Mouse (Mus musculus) MEL (cell line): ENCODE measurements at regions not wholly inside any gene's neighbourhood (a gene's known extent, or its start where the extent isn't known, plus 50 kb on each side); places are given as distances from the start of the nearest gene placed in this dataset.

Source experiments
- DNase-seq: peaks from one replicate; pipeline ENCODE4 v3.0.0; 2011; ENCODE audit warnings: low read depth, low spot score
- H3K27ac ChIP-seq: 2 replicates; pipeline ENCODE4 v1.5.1; 2012; ENCODE audit warnings: low read depth, mild to moderate bottlenecking, control low read depth, low read length, moderate library complexity; ENCODE audit not compliant: control insufficient read depth
- H3K27me3 ChIP-seq, 2 experiments: fragments of 150-350 bp in 1 of 2; sonication (generic) in 1 of 2; 2 replicates each; pipeline ENCODE4 v1.6.1; 2012; ENCODE audit warnings: low read length in 2 of 2, mild to moderate bottlenecking in 2 of 2, improper control_type of control experiment in 1 of 2, moderate library complexity in 1 of 2; ENCODE audit not compliant: insufficient read depth in 2 of 2, control insufficient read depth in 1 of 2
- H3K36me3 ChIP-seq, 2 experiments: 2 replicates each; pipeline ENCODE4 v1.6.1; 2012 to 2014; ENCODE audit warnings: low read length in 2 of 2, improper control_type of control experiment in 1 of 2, inconsistent platforms in 1 of 2, mild to moderate bottlenecking in 1 of 2; ENCODE audit not compliant: insufficient read depth in 2 of 2, control insufficient read depth in 1 of 2
- H3K4me1 ChIP-seq, 2 experiments: fragments of 150-350 bp in 1 of 2; sonication (generic) in 1 of 2; 2 replicates each; pipeline ENCODE4 v1.6.1; 2012; ENCODE audit warnings: low read length in 2 of 2, improper control_type of control experiment in 1 of 2, mild to moderate bottlenecking in 1 of 2; ENCODE audit not compliant: insufficient read depth in 2 of 2, control insufficient read depth in 1 of 2
- H3K4me3 ChIP-seq, 2 experiments: fragments of 150-350 bp in 1 of 2; sonication (generic) in 1 of 2; 2 replicates each; pipeline ENCODE4 v1.5.1; 2012; ENCODE audit warnings: low read depth in 2 of 2, low read length in 2 of 2, mild to moderate bottlenecking in 2 of 2, moderate library complexity in 2 of 2, control low read depth in 1 of 2, improper control_type of control experiment in 1 of 2; ENCODE audit not compliant: control insufficient read depth in 1 of 2, insufficient read depth in 1 of 2
- H3K79me2 ChIP-seq: 2 replicates; pipeline ENCODE4 v1.6.1; 2012; ENCODE audit warnings: mild to moderate bottlenecking, low read length, moderate library complexity; ENCODE audit not compliant: control insufficient read depth, poor library complexity, insufficient read depth
- H3K9ac ChIP-seq: 2 replicates; pipeline ENCODE4 v1.6.1; 2012; ENCODE audit warnings: low read depth, mild to moderate bottlenecking, control low read depth, low read length, moderate library complexity; ENCODE audit not compliant: control insufficient read depth, poor library complexity, severe bottlenecking
- H3K9me3 ChIP-seq: fragments of 150-350 bp; sonication (generic); replicated peaks from 2 replicates; pipeline ENCODE4 v1.6.1; 2012; ENCODE audit warnings: mild to moderate bottlenecking, low read length, improper control_type of control experiment, moderate library complexity; ENCODE audit not compliant: insufficient read depth
- BHLHE40 ChIP-seq: IDR thresholded peaks from 2 replicates; pipeline ENCODE4 v1.6.1; 2012; ENCODE audit warnings: low read depth, mild to moderate bottlenecking, inconsistent platforms, low read length, improper control_type of control experiment, borderline replicate concordance
- CTCF ChIP-seq, 3 experiments: IDR thresholded peaks in 2 of 3; conservative IDR thresholded peaks in 1 of 3; 2 replicates each; pipeline ENCODE4 v1.5.1; 2011 to 2012; ENCODE audit warnings: low read length in 3 of 3, low read depth in 2 of 3, mild to moderate bottlenecking in 2 of 3, improper control_type of control experiment in 1 of 3, inconsistent platforms in 1 of 3, mixed read lengths in 1 of 3, moderate library complexity in 1 of 3; ENCODE audit not compliant: control insufficient read depth in 1 of 3, insufficient read depth in 1 of 3, poor library complexity in 1 of 3, severe bottlenecking in 1 of 3
- ELF1 ChIP-seq: IDR thresholded peaks from 2 replicates; pipeline ENCODE4 v1.6.1; 2014; ENCODE audit warnings: low read depth, mild to moderate bottlenecking, inconsistent platforms, low read length, improper control_type of control experiment, moderate library complexity
- EP300 ChIP-seq, 2 experiments: IDR thresholded peaks; 2 replicates each; pipeline ENCODE4 v1.6.1; 2011; ENCODE audit warnings: improper control_type of control experiment in 2 of 2, low read length in 2 of 2, low read depth in 1 of 2, mild to moderate bottlenecking in 1 of 2
- ETS1 ChIP-seq: IDR thresholded peaks from 2 replicates; pipeline ENCODE4 v1.6.1; 2012; ENCODE audit warnings: low read depth, mild to moderate bottlenecking, inconsistent platforms, low read length, improper control_type of control experiment, moderate library complexity
- GATA1 ChIP-seq: IDR thresholded peaks from 2 replicates; pipeline ENCODE4 v1.6.1; 2011; ENCODE audit warnings: low read depth, low read length, improper control_type of control experiment
- HCFC1 ChIP-seq: IDR thresholded peaks from 2 replicates; pipeline ENCODE4 v1.6.1; 2012; ENCODE audit warnings: low read depth, mild to moderate bottlenecking, inconsistent platforms, low read length, improper control_type of control experiment, moderate library complexity
- JUND ChIP-seq: IDR thresholded peaks from 2 replicates; pipeline ENCODE4 v1.6.1; 2011; ENCODE audit warnings: low read depth, mild to moderate bottlenecking, improper control_type of control experiment, low read length
- KAT2A ChIP-seq: conservative IDR thresholded peaks from 2 replicates; pipeline ENCODE4 v1.6.1; 2012; ENCODE audit warnings: low read depth, low read length, improper control_type of control experiment, inconsistent platforms
- MAX ChIP-seq: IDR thresholded peaks from 2 replicates; pipeline ENCODE4 v1.6.1; 2011; ENCODE audit warnings: low read length, improper control_type of control experiment
- MEF2A ChIP-seq: IDR thresholded peaks from 2 replicates; pipeline ENCODE4 v1.6.1; 2014; ENCODE audit warnings: low read depth, mild to moderate bottlenecking, inconsistent platforms, low read length, improper control_type of control experiment; ENCODE audit not compliant: poor library complexity, insufficient replicate concordance, severe bottlenecking; ENCODE audit errors: extremely low read depth
- NRF1 ChIP-seq: IDR thresholded peaks from 2 replicates; pipeline ENCODE4 v1.6.1; 2014; ENCODE audit warnings: low read depth, mild to moderate bottlenecking, inconsistent platforms, low read length, improper control_type of control experiment, moderate library complexity; ENCODE audit not compliant: poor library complexity, insufficient read depth, severe bottlenecking
- POLR2A ChIP-seq, 2 experiments: IDR thresholded peaks; 2 replicates each; pipeline ENCODE4 v1.6.1; 2011 to 2012; ENCODE audit warnings: low read length in 2 of 2, mild to moderate bottlenecking in 2 of 2, control low read depth in 1 of 2, improper control_type of control experiment in 1 of 2, low read depth in 1 of 2, moderate library complexity in 1 of 2; ENCODE audit not compliant: control insufficient read depth in 1 of 2, insufficient read depth in 1 of 2, poor library complexity in 1 of 2
- RCOR1 ChIP-seq: IDR thresholded peaks from 2 replicates; pipeline ENCODE4 v1.6.1; 2012; ENCODE audit warnings: low read depth, mild to moderate bottlenecking, inconsistent platforms, low read length, improper control_type of control experiment
- SIN3A ChIP-seq: IDR thresholded peaks from 2 replicates; pipeline ENCODE4 v1.6.1; 2012; ENCODE audit warnings: low read length, improper control_type of control experiment, inconsistent platforms
- TAL1 ChIP-seq: IDR thresholded peaks from 2 replicates; pipeline ENCODE4 v1.6.1; 2012; ENCODE audit warnings: mild to moderate bottlenecking, inconsistent platforms, low read length, moderate library complexity, mixed read lengths
- TBP ChIP-seq: IDR thresholded peaks from 2 replicates; pipeline ENCODE4 v1.8.0; 2011; ENCODE audit warnings: low read depth, low read length, improper control_type of control experiment
- TCF12 ChIP-seq: IDR thresholded peaks from 2 replicates; pipeline ENCODE4 v1.6.1; 2014; ENCODE audit warnings: low read depth, mild to moderate bottlenecking, inconsistent platforms, low read length, improper control_type of control experiment, moderate library complexity
- UBTF ChIP-seq: IDR thresholded peaks from 2 replicates; pipeline ENCODE4 v1.6.1; 2012; ENCODE audit warnings: low read depth, mild to moderate bottlenecking, inconsistent platforms, low read length, improper control_type of control experiment, moderate library complexity, borderline replicate concordance; ENCODE audit not compliant: insufficient read depth
- ZC3H11A ChIP-seq: IDR thresholded peaks from 2 replicates; pipeline ENCODE4 v1.6.1; 2012; ENCODE audit warnings: low read depth, mild to moderate bottlenecking, inconsistent platforms, low read length, improper control_type of control experiment
- ZKSCAN1 ChIP-seq: IDR thresholded peaks from 2 replicates; pipeline ENCODE4 v1.6.1; 2012; ENCODE audit warnings: low read depth, mild to moderate bottlenecking, inconsistent platforms, low read length, improper control_type of control experiment, moderate library complexity
- ZMIZ1 ChIP-seq: IDR thresholded peaks from 2 replicates; pipeline ENCODE4 v1.6.1; 2012; ENCODE audit warnings: low read depth, mild to moderate bottlenecking, inconsistent platforms, low read length, improper control_type of control experiment, moderate library complexity

- Histone ChIP-seq H3K4me1 (peaks cover 19 to 52% of the 10 kb centered on the region in 2 experiments), H3K27ac (peak overlapping the region; percentile 74), H3K27me3 (no peaks in the 10 kb centered on the region), H3K79me2 (no peaks in the 10 kb centered on the region), H3K9me3 (no peaks in the 10 kb centered on the region), H3K9ac (no peak overlapping the region), H3K4me3 (no peak overlapping the region), H3K36me3 (peaks cover 0 to 36% of the 10 kb centered on the region in 2 experiments; a peak in 2 of 4 replicates)
- peak; percentile 93 for DNase-seq
- TF ChIP-seq MEF2A (no peak), TBP (peak; percentile 60; the same call in 1 of the 2 replicates), POLR2A (IDR thresholded peaks at IDR 0.05; ENCODE audit: control insufficient read depth in 1 of 2, insufficient read depth in 1 of 2, low read depth in 1 of 2, low read length in 2 of 2, poor library complexity in 1 of 2) (peak in 1 of 2 experiments; percentile 26; a peak in 1 of 4 replicates), UBTF (no peak), TAL1 (peak; percentile 97), SIN3A (peak; percentile 79), KAT2A (no peak), TCF12 (peak; percentile 95), HCFC1 (peak; percentile 41; the same call in 1 of the 2 replicates), ETS1 (peak; percentile 93), GATA1 (peak; percentile 94), EP300 (IDR thresholded peaks at IDR 0.05; ENCODE audit: low read depth in 1 of 2, low read length in 2 of 2) (peak; percentile 96 to 98), ZKSCAN1 (no peak), ZMIZ1 (no peak), ELF1 (peak; percentile 31; the same call in 1 of the 2 replicates), MAX (no peak), BHLHE40 (peak; percentile 100), CTCF (IDR thresholded peaks at IDR 0.05 in 2 of 3, conservative IDR thresholded peaks at IDR 0.05 in 1 of 3; ENCODE audit: control insufficient read depth in 1 of 3, insufficient read depth in 1 of 3, low read depth in 2 of 3, low read length in 3 of 3, poor library complexity in 1 of 3, severe bottlenecking in 1 of 3) (no peak), RCOR1 (peak; percentile 91)
These were observed 129.5 kb downstream of the Psmg1 start for GRCm38 (mm10) chr16:95861231-95861690.

DNA sequence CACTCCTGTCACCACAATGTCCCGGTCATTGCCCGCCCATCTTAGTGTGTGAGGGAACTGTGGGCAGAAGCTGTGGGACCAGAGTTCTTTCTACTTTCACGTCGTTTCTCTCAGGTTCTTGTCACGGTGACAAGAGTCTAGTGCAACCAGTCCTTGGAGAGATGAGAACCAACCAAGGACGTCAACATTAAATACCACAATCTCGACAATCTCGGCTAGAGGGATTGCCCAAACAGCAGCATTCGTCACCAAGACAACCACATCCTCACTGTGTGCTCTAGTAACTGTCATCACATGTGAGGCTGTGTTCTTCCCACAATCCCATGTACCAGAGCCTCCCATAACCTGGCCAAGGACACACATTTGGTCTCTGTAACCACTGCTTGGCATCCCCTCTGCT lies 129.9 kb downstream of the Psmg1 start:
- no peak overlapping the region for H3K9ac ChIP-seq
- no peak for TF ChIP-seq EP300 (IDR thresholded peaks at IDR 0.05; ENCODE audit: low read depth in 1 of 2, low read length in 2 of 2)
- TF ChIP-seq ELF1: no peak
- no peak for TF ChIP-seq ZKSCAN1
- TF ChIP-seq ZMIZ1: no peak
- TF ChIP-seq NRF1: no peak
- TF ChIP-seq ZC3H11A: no peak
- TF ChIP-seq RCOR1: no peak
- TF ChIP-seq CTCF (IDR thresholded peaks at IDR 0.05 in 2 of 3, conservative IDR thresholded peaks at IDR 0.05 in 1 of 3; ENCODE audit: control insufficient read depth in 1 of 3, insufficient read depth in 1 of 3, low read depth in 2 of 3, low read length in 3 of 3, poor library complexity in 1 of 3, severe bottlenecking in 1 of 3): no peak
- TF ChIP-seq JUND: no peak

More for the DNA sequence above, 129.9 kb downstream of the Psmg1 start:
- Histone ChIP-seq H3K79me2 (no peaks in the 10 kb centered on the region), H3K27me3 (no peaks in the 10 kb centered on the region), H3K36me3 (peaks cover 0 to 36% of the 10 kb centered on the region in 2 experiments; a peak in 2 of 4 replicates), H3K27ac (peak overlapping the region; percentile 63), H3K4me3 (no peak overlapping the region), H3K9me3 (no peaks in the 10 kb centered on the region), H3K4me1 (peaks cover 19 to 52% of the 10 kb centered on the region in 2 experiments)
- no peak for DNase-seq
